Mouse (Mus musculus): ENCODE measurements at regions not wholly inside any gene's neighbourhood (a gene's known extent, or its start where the extent isn't known, plus 50 kb on each side); places are given as distances from the start of the nearest gene placed in this dataset.
"Not testable (repeated sequence)": the region's sequence is repeated elsewhere in the genome, so short reads cannot be mapped to it uniquely, and the experiment has no call there.

GRCm38 (mm10) chr17:13432256-13432655 lies 77.9 kb downstream of the Tcp10c start:
- not testable (repeated sequence) for DNase-seq

GRCm38 (mm10) chr17:13434146-13434545 lies 79.8 kb downstream of the Tcp10c start:
- not testable (repeated sequence) for DNase-seq

- not testable (repeated sequence) for DNase-seq
These were observed 84.4 kb downstream of the Tcp10c start for GRCm38 (mm10) chr17:13438790-13439189.

GRCm38 (mm10) chr17:13440708-13441530 lies 86.5 kb downstream of the Tcp10c start:
- peak in 1 of 2 experiments; percentile 9 for DNase-seq

- not testable (repeated sequence) for DNase-seq
These were observed 87.9 kb downstream of the Tcp10c start for GRCm38 (mm10) chr17:13442229-13442628.

GRCm38 (mm10) chr17:13456869-13457600 lies 102.7 kb downstream of the Tcp10c start:
- DNase-seq = not testable (repeated sequence)

GRCm38 (mm10) chr17:13457942-13458341 lies 103.6 kb downstream of the Tcp10c start:
- DNase-seq = not testable (repeated sequence)

GRCm38 (mm10) chr17:13458814-13459213 lies 104.4 kb downstream of the Tcp10c start:
- not testable (repeated sequence) for DNase-seq

GRCm38 (mm10) chr17:13462663-13463062 lies 108.3 kb downstream of the Tcp10c start:
- not testable (repeated sequence) for DNase-seq

GRCm38 (mm10) chr17:13465822-13466221 lies 111.5 kb downstream of the Tcp10c start:
- not testable (repeated sequence) for DNase-seq

- DNase-seq = not testable (repeated sequence)
These were observed 115.6 kb downstream of the Tcp10c start for GRCm38 (mm10) chr17:13469867-13470380.

- DNase-seq = peak; percentile 63
These were observed 118.2 kb downstream of the Tcp10c start for GRCm38 (mm10) chr17:13472460-13473062.

- DNase-seq = no peak
These were observed 120.1 kb downstream of the Tcp10c start for GRCm38 (mm10) chr17:13474310-13475094.

- no peak for DNase-seq
These were observed 124.6 kb downstream of the Tcp10c start for GRCm38 (mm10) chr17:13478866-13479571.

- no peak for DNase-seq
These were observed 125.2 kb downstream of the Tcp10c start for GRCm38 (mm10) chr17:13479572-13480063.

- no peak for DNase-seq
These were observed 127.2 kb downstream of the Tcp10c start for GRCm38 (mm10) chr17:13481445-13482085.

- no peak for DNase-seq
These were observed 127.8 kb downstream of the Tcp10c start for GRCm38 (mm10) chr17:13482136-13482535.

GRCm38 (mm10) chr17:13487291-13488215 lies 133.2 kb downstream of the Tcp10c start:
- no peak for DNase-seq

- no peak for DNase-seq
These were observed 134.4 kb downstream of the Tcp10c start for GRCm38 (mm10) chr17:13488608-13489324.

All from B cell, adult 2 months (primary cell).